Mouse (Mus musculus): ENCODE measurements around the gene Clec5a. TPM values are rescaled to one million over a fixed set of nuclear protein-coding genes. Genes with fewer than 3 reads are reported as not detected.
"Not testable (repeated sequence)": the region's sequence is repeated elsewhere in the genome, so short reads cannot be mapped to it uniquely, and the experiment has no call there.

Gene Clec5a
- total RNA-seq (2021): 1 to 10 TPM in 1 of 2 experiments, under 1 TPM in 1; 0.52 to 1.2 TPM

- no peak for DNase-seq (ENCODE audit: extremely low spot score in 1 of 2, low spot score in 1 of 2)
These were observed at the start of gene Clec5a for GRCm38 (mm10) chr6:40585645-40586044. Gene Clec5a (minus strand): TSS chr6:40585821.

- DNase-seq (ENCODE audit: extremely low spot score in 1 of 2, low spot score in 1 of 2): no peak
These were observed 49.0 kb upstream of the Clec5a start for GRCm38 (mm10) chr6:40634640-40635071.

GRCm38 (mm10) chr6:40628406-40629000 is 42.9 kb upstream of the Clec5a start, which contains the start of gene Mgam:
Gene Mgam (plus strand): TSS chr6:40628831.
- DNase-seq (ENCODE audit: extremely low spot score in 1 of 2, low spot score in 1 of 2): no peak

- DNase-seq (ENCODE audit: extremely low spot score in 1 of 2, low spot score in 1 of 2): no peak
These were observed 40.5 kb upstream of the Clec5a start for GRCm38 (mm10) chr6:40626111-40626510.

GRCm38 (mm10) chr6:40617965-40618364 is 32.3 kb upstream of the Clec5a start:
- DNase-seq (ENCODE audit: extremely low spot score in 1 of 2, low spot score in 1 of 2): peak; percentile 33 to 88

- no peak for DNase-seq (ENCODE audit: extremely low spot score in 1 of 2, low spot score in 1 of 2)
These were observed 27.7 kb upstream of the Clec5a start, which contains the start of gene Tas2r138 for GRCm38 (mm10) chr6:40613260-40613852. Gene Tas2r138 (minus strand): TSS chr6:40613310.

GRCm38 (mm10) chr6:40610244-40610643 is 24.6 kb upstream of the Clec5a start:
- DNase-seq (ENCODE audit: extremely low spot score in 1 of 2, low spot score in 1 of 2): no peak

GRCm38 (mm10) chr6:40607431-40607830 is 21.8 kb upstream of the Clec5a start:
- DNase-seq (ENCODE audit: extremely low spot score in 1 of 2, low spot score in 1 of 2): peak in 1 of 2 experiments; percentile 45

GRCm38 (mm10) chr6:40598546-40598945 is 12.9 kb upstream of the Clec5a start:
- DNase-seq (ENCODE audit: extremely low spot score in 1 of 2, low spot score in 1 of 2): not testable (repeated sequence)

- DNase-seq (ENCODE audit: extremely low spot score in 1 of 2, low spot score in 1 of 2): no peak
These were observed 9.4 kb upstream of the Clec5a start for GRCm38 (mm10) chr6:40594804-40595550.

GRCm38 (mm10) chr6:40588346-40588745 is 2.7 kb upstream of the Clec5a start:
- DNase-seq (ENCODE audit: extremely low spot score in 1 of 2, low spot score in 1 of 2): no peak

GRCm38 (mm10) chr6:40584336-40584735 is 1.3 kb downstream of the Clec5a start:
- no peak for DNase-seq (ENCODE audit: extremely low spot score in 1 of 2, low spot score in 1 of 2)

- DNase-seq (ENCODE audit: extremely low spot score in 1 of 2, low spot score in 1 of 2): no peak
These were observed 9.3 kb downstream of the Clec5a start for GRCm38 (mm10) chr6:40576305-40576704.

GRCm38 (mm10) chr6:40573618-40574017 is 12.0 kb downstream of the Clec5a start:
- no peak for DNase-seq (ENCODE audit: extremely low spot score in 1 of 2, low spot score in 1 of 2)

- no peak for DNase-seq (ENCODE audit: extremely low spot score in 1 of 2, low spot score in 1 of 2)
These were observed 16.4 kb downstream of the Clec5a start, which contains the start of gene Olfr460 for GRCm38 (mm10) chr6:40569187-40569586. Gene Olfr460 (plus strand): TSS chr6:40569487.

GRCm38 (mm10) chr6:40554950-40555349 is 30.7 kb downstream of the Clec5a start, which contains the start of gene Olfr461:
Gene Olfr461 (minus strand): TSS chr6:40555050.
- no peak for DNase-seq (ENCODE audit: extremely low spot score in 1 of 2, low spot score in 1 of 2)

- no peak for DNase-seq (ENCODE audit: extremely low spot score in 1 of 2, low spot score in 1 of 2)
These were observed 40.9 kb downstream of the Clec5a start for GRCm38 (mm10) chr6:40544690-40545089.
